Mouse (Mus musculus): ENCODE measurements at regions not wholly inside any gene's neighbourhood (a gene's known extent, or its start where the extent isn't known, plus 50 kb on each side); places are given as distances from the start of the nearest gene placed in this dataset.

DNA sequence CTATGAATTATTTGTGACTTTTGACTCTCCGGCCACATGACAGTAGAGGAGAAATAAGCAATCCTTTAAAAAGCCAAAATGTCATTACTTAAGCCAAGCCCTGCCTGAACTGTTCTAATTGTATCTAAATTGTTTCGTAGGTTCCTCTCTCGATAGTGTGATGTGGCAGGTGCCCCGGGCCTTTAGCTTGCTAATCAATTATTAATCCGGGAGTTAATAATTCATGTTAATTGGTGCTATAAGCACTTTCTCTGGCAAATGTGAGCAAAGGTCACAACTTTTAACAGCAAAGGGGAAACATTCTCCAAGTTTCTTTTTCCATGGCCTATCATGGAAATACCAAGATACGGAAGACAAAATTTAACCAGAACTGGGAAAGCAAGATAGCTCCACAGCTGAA, 235.9 kb downstream of the Setd4 start:
- no peak overlapping the region for H3K4me3 ChIP-seq (ENCODE audit: low read depth, low read length)
- no peak for ATAC-seq (ENCODE audit: insufficient read depth, low FRiP score, low TSS enrichment)
- no peaks in the 10 kb centered on the region for H3K4me1 ChIP-seq (ENCODE audit: control insufficient read depth, insufficient read depth, low read length)
- H3K9ac ChIP-seq (ENCODE audit: low read length) = no peak overlapping the region
- no peak overlapping the region for H3K4me2 ChIP-seq (ENCODE audit: low read depth)
- H3K27me3 ChIP-seq (ENCODE audit: control insufficient read depth, insufficient read depth, low read length) = no peaks in the 10 kb centered on the region
- no peak for DNase-seq (ENCODE audit: low spot score)
- 85% methylated on average over 6 of the region's 6 CpGs for WGBS
- H3K36me3 ChIP-seq (ENCODE audit: control insufficient read depth, insufficient read depth, low read length) = no peaks in the 10 kb centered on the region
- H3K9me3 ChIP-seq (ENCODE audit: control insufficient read depth, low read length) = no peaks in the 10 kb centered on the region
- no peak overlapping the region for H3K27ac ChIP-seq (ENCODE audit: low read depth, low read length)

DNA sequence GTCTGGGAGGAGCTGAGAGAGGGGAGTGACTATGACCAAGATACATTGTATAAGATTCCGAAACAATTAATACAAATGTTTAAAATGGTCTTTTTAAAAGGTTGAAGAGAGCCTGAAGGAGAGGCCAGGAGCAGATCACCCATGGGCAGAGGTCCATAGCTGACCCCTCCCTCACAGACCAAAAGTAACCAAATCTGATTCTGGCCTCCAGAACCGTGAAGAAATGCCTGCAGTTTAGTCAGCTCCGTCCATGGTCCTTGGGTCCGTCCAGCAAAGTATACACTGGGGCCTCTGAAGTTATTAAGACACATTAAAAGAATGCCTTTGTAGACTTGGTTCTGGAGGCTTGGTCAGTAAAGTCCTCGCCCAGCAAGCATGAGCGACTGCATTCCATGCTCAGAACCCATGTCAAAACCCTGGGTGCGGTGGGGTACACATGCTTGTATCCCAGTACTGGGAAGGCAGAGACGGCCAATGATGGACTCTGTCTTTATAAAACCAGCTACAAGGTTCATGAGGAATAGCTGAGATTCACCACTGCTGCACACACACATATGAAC, 236.5 kb downstream of the Setd4 start:
- Histone ChIP-seq H3K9me3 (ENCODE audit: control insufficient read depth, low read length) (no peaks in the 10 kb centered on the region), H3K27ac (ENCODE audit: low read depth, low read length) (no peak overlapping the region), H3K4me3 (ENCODE audit: low read depth, low read length) (no peak overlapping the region), H3K36me3 (ENCODE audit: control insufficient read depth, insufficient read depth, low read length) (no peaks in the 10 kb centered on the region), H3K9ac (ENCODE audit: low read length) (no peak overlapping the region), H3K27me3 (ENCODE audit: control insufficient read depth, insufficient read depth, low read length) (no peaks in the 10 kb centered on the region), H3K4me2 (ENCODE audit: low read depth) (no peak overlapping the region), H3K4me1 (ENCODE audit: control insufficient read depth, insufficient read depth, low read length) (no peaks in the 10 kb centered on the region)
- no peak for DNase-seq (ENCODE audit: low spot score)
- ATAC-seq (ENCODE audit: insufficient read depth, low FRiP score, low TSS enrichment) = no peak
- 89% methylated on average over 8 of the region's 8 CpGs for WGBS

DNA sequence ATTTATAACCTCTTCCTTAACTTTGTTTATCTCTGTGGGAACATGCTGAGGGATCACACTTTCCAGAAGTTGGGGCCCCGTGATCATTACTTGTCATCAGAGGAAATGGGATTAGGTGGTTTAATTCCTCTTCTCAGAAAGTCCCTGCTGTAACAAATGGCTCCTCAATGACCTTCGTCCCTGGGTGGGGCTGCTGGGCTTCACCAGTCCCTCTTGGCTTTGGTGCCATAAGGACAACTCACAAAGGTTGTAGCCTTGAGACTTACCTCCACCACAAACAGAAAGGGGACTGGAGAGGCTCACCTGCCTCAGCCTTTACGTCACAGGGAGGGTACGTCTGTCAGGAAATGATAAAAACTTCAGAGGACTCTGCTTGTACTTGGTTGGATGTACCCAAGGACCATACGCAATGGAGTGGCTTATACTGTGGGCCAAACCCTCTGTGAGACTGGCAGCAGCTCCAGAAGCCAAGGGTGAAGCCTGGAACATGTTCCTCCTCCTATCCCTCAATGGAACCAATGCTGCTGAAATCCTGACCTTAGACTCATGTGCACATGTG, 237.4 kb downstream of the Setd4 start:
- no peaks in the 10 kb centered on the region for H3K27me3 ChIP-seq (ENCODE audit: control insufficient read depth, insufficient read depth, low read length)
- no peak overlapping the region for H3K4me2 ChIP-seq (ENCODE audit: low read depth)
- no peak overlapping the region for H3K4me3 ChIP-seq (ENCODE audit: low read depth, low read length)
- WGBS = 83% methylated on average over 5 of the region's 5 CpGs
- no peak overlapping the region for H3K27ac ChIP-seq (ENCODE audit: low read depth, low read length)
- H3K4me1 ChIP-seq (ENCODE audit: control insufficient read depth, insufficient read depth, low read length) = no peaks in the 10 kb centered on the region
- H3K36me3 ChIP-seq (ENCODE audit: control insufficient read depth, insufficient read depth, low read length) = no peaks in the 10 kb centered on the region
- no peaks in the 10 kb centered on the region for H3K9me3 ChIP-seq (ENCODE audit: control insufficient read depth, low read length)
- no peak overlapping the region for H3K9ac ChIP-seq (ENCODE audit: low read length)
- ATAC-seq (ENCODE audit: insufficient read depth, low FRiP score, low TSS enrichment) (no peak), DNase-seq (ENCODE audit: low spot score) (no peak)

DNA sequence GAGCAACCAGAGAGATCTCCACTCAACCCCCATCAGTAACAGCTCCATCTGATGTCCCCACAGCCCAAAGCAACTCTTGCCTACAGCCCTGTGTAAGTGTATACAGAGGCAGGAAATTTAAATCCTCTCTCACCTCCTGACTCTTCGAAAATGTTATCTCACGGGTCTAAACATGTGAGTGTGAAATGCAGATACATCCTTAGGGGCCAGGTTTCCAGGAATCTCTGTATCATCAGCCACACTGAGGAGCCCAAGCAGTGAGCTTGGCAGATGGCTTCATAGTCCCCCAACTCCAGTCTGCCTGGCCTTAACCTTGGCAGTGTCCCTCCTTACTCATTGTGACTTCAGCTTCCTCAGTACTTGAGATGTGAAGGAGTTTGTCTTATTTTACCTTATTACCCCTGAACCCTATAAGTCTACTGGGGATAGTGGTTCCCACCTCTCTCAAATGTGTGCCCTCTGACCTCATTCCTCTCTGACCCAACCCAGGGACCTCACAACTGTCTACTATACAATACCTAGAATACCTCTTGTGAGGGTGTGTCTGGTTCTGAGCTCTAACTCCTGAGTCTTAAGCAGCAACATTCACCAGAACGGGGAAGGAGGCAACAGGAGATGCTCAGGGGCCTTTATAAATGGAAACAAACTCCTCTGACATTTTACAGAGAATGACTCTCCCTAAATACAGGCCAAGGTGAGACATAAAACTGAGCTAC, 238.5 kb downstream of the Setd4 start:
- Histone ChIP-seq H3K4me1 (ENCODE audit: control insufficient read depth, insufficient read depth, low read length) (no peaks in the 10 kb centered on the region), H3K27ac (ENCODE audit: low read depth, low read length) (no peak overlapping the region), H3K4me3 (ENCODE audit: low read depth, low read length) (no peak overlapping the region), H3K36me3 (ENCODE audit: control insufficient read depth, insufficient read depth, low read length) (no peaks in the 10 kb centered on the region), H3K27me3 (ENCODE audit: control insufficient read depth, insufficient read depth, low read length) (no peaks in the 10 kb centered on the region), H3K9ac (ENCODE audit: low read length) (no peak overlapping the region), H3K4me2 (ENCODE audit: low read depth) (no peak overlapping the region), H3K9me3 (ENCODE audit: control insufficient read depth, low read length) (no peaks in the 10 kb centered on the region)
- DNase-seq (ENCODE audit: low spot score) = no peak
- WGBS = 85% methylated on average over 3 of the region's 3 CpGs
- no peak for ATAC-seq (ENCODE audit: insufficient read depth, low FRiP score, low TSS enrichment)

DNA sequence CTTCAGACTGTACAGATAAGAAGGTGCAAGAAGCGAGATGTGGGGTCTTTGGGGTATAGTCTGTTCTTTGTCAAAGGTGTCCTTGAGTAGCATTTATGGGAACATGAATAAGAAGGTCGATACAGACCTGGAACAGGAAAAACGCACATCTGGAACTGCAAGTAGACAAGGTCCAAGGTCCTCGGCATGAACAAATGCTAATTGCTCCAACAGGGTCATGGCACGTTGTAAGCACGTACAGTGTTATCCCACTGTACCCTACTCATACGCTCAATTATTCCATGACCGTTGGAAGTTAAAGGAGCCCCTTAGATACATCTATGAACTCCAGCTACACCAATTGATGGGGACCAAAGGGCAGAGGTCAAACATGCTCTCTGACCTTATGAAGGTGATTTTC, 244.1 kb downstream of the Setd4 start:
- H3K36me3 ChIP-seq (ENCODE audit: control insufficient read depth, insufficient read depth, low read length) = no peaks in the 10 kb centered on the region
- H3K4me1 ChIP-seq (ENCODE audit: control insufficient read depth, insufficient read depth, low read length) = no peaks in the 10 kb centered on the region
- H3K27me3 ChIP-seq (ENCODE audit: control insufficient read depth, insufficient read depth, low read length) = no peaks in the 10 kb centered on the region
- H3K4me2 ChIP-seq (ENCODE audit: low read depth) = no peak overlapping the region
- H3K9ac ChIP-seq (ENCODE audit: low read length) = no peak overlapping the region
- H3K4me3 ChIP-seq (ENCODE audit: low read depth, low read length) = no peak overlapping the region
- ATAC-seq (ENCODE audit: insufficient read depth, low FRiP score, low TSS enrichment) (no peak), DNase-seq (ENCODE audit: low spot score) (no peak)
- 89% methylated on average over 8 of the region's 8 CpGs for WGBS
- H3K9me3 ChIP-seq (ENCODE audit: control insufficient read depth, low read length) = no peaks in the 10 kb centered on the region
- no peak overlapping the region for H3K27ac ChIP-seq (ENCODE audit: low read depth, low read length)

DNA sequence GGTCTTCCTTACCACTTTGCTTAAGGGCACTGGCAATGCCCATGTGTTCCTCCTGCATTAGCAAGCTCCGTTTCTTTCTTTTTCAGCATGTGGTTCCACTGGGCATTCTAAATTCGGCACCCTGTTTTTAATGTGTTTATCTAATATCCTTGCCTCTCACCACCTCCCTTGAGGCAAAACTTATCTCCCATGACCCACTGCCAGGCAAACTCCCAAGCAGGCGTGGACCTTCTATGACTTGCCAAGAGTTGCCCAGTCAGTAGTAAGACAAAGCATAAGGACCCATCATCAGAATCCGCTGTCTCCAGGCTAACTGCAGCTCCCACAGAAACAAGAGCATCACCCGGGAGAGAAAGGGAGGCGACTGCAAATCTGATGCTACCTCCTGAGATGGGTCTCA, 245.2 kb downstream of the Setd4 start:
- no peak for ATAC-seq (ENCODE audit: insufficient read depth, low FRiP score, low TSS enrichment)
- H3K27ac ChIP-seq (ENCODE audit: low read depth, low read length) = no peak overlapping the region
- no peaks in the 10 kb centered on the region for H3K4me1 ChIP-seq (ENCODE audit: control insufficient read depth, insufficient read depth, low read length)
- H3K4me2 ChIP-seq (ENCODE audit: low read depth) = no peak overlapping the region
- WGBS = 91% methylated on average over 6 of the region's 6 CpGs
- no peak for DNase-seq (ENCODE audit: low spot score)
- H3K4me3 ChIP-seq (ENCODE audit: low read depth, low read length) = no peak overlapping the region
- H3K27me3 ChIP-seq (ENCODE audit: control insufficient read depth, insufficient read depth, low read length) = no peaks in the 10 kb centered on the region
- no peaks in the 10 kb centered on the region for H3K36me3 ChIP-seq (ENCODE audit: control insufficient read depth, insufficient read depth, low read length)
- H3K9ac ChIP-seq (ENCODE audit: low read length) = no peak overlapping the region
- H3K9me3 ChIP-seq (ENCODE audit: control insufficient read depth, low read length) = no peaks in the 10 kb centered on the region

DNA sequence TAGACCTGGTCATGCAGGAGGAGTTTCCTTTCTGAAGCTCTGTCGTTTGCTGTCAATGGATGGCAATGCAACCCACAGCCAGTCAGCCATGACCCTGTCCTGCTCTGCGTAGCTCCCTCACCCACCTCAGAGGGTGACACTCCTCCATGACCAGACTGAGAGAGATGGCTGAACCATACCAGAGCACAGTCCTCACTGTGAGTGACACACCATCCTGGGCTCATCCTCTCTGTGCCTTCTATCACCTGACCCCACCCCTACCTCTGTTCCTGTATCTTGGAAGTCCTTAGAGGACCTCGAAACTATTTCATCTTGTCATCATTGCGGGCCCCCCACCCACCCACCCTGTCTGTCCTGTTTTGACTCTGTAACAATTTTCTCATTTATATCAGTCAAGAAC, 245.7 kb downstream of the Setd4 start:
- Histone ChIP-seq H3K4me2 (ENCODE audit: low read depth) (no peak overlapping the region), H3K9ac (ENCODE audit: low read length) (no peak overlapping the region), H3K27me3 (ENCODE audit: control insufficient read depth, insufficient read depth, low read length) (no peaks in the 10 kb centered on the region), H3K36me3 (ENCODE audit: control insufficient read depth, insufficient read depth, low read length) (no peaks in the 10 kb centered on the region), H3K27ac (ENCODE audit: low read depth, low read length) (no peak overlapping the region), H3K4me3 (ENCODE audit: low read depth, low read length) (no peak overlapping the region), H3K9me3 (ENCODE audit: control insufficient read depth, low read length) (no peaks in the 10 kb centered on the region), H3K4me1 (ENCODE audit: control insufficient read depth, insufficient read depth, low read length) (no peaks in the 10 kb centered on the region)
- no peak for DNase-seq (ENCODE audit: low spot score)
- ATAC-seq (ENCODE audit: insufficient read depth, low FRiP score, low TSS enrichment) = no peak
- 85% methylated on average over 4 of the region's 4 CpGs for WGBS

DNA sequence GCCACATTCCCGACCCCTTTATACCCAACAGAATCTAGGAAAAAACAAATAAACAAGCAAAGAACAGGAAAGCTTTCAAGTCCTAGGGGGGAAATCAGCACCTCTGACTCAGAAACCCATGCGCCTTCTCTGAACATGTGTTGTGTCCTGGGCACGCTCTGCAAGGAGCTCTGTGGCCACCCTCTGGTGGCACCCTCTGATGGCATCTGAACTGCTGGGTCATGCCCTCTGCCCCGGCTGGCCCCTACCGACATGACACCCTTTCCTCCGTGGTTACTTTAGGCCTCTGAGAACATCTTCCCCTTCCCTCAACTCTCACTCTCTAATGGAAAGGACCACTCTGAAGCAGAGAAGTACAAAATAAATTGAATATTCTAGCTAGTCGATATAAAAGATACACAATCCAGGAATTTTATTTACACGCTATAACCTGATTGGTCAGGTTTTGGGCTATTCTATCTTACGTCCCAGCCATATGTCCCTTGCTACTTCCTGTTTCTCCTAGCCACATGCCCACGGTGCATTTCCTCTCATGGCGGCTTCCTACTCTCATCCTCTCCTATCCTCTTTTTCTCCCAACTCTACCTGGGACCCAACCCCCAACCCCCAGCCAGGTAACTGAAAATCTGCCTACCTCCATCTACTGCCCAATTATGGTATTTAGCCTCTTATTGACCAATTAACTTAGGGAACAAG, 248.5 kb downstream of the Setd4 start:
- WGBS = 76% methylated on average over 11 of the region's 11 CpGs
- Histone ChIP-seq H3K36me3 (ENCODE audit: control insufficient read depth, insufficient read depth, low read length) (no peaks in the 10 kb centered on the region), H3K9ac (ENCODE audit: low read length) (no peak overlapping the region), H3K4me3 (ENCODE audit: low read depth, low read length) (no peak overlapping the region), H3K9me3 (ENCODE audit: control insufficient read depth, low read length) (no peaks in the 10 kb centered on the region), H3K27ac (ENCODE audit: low read depth, low read length) (no peak overlapping the region), H3K4me2 (ENCODE audit: low read depth) (no peak overlapping the region), H3K4me1 (ENCODE audit: control insufficient read depth, insufficient read depth, low read length) (no peaks in the 10 kb centered on the region), H3K27me3 (ENCODE audit: control insufficient read depth, insufficient read depth, low read length) (no peaks in the 10 kb centered on the region)
- DNase-seq (ENCODE audit: low spot score) = no peak
- no peak for ATAC-seq (ENCODE audit: insufficient read depth, low FRiP score, low TSS enrichment)

DNA sequence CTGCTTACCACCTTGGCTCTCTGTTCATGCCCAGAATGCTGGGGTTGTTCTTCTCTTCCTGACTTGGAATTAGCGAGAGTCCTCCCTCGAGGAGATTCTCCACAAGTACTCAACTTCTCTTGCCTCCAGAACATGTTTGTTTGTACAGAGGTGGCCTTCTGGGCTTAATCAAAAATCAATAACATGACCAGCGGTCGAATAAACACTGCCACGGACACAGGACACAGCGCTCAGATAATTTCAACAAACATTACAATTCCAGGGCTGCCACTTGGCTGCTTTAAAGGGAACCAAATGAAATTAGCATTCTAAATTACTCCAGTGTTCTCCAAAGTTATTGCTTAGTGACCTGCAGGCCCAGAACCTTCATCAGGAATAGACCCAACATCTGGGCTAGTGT, 249.9 kb downstream of the Setd4 start:
- DNase-seq (ENCODE audit: low spot score) = no peak
- Histone ChIP-seq H3K27me3 (ENCODE audit: control insufficient read depth, insufficient read depth, low read length) (no peaks in the 10 kb centered on the region), H3K4me2 (ENCODE audit: low read depth) (no peak overlapping the region), H3K4me3 (ENCODE audit: low read depth, low read length) (no peak overlapping the region), H3K9me3 (ENCODE audit: control insufficient read depth, low read length) (no peaks in the 10 kb centered on the region), H3K27ac (ENCODE audit: low read depth, low read length) (no peak overlapping the region), H3K9ac (ENCODE audit: low read length) (no peak overlapping the region), H3K4me1 (ENCODE audit: control insufficient read depth, insufficient read depth, low read length) (no peaks in the 10 kb centered on the region), H3K36me3 (ENCODE audit: control insufficient read depth, insufficient read depth, low read length) (no peaks in the 10 kb centered on the region)
- WGBS = 75% methylated on average over 6 of the region's 6 CpGs
- ATAC-seq (ENCODE audit: insufficient read depth, low FRiP score, low TSS enrichment) = no peak
